Mouse (Mus musculus) stomach, embryonic 14.5 days (tissue): ENCODE data around the gene Vmn1r139. TPM values are rescaled to one million over a fixed set of nuclear protein-coding genes. Genes with fewer than 3 reads are reported as not detected.
"Not testable (repeated sequence)": the region's sequence is repeated elsewhere in the genome, so short reads cannot be mapped to it uniquely, and the experiment has no call there.

Source experiments
- ATAC-seq: fragments of 200-750 bp; cut with Nextera tagmentation; 2 replicates; pipeline ENCODE4 v1.8.0; 2017; ENCODE audit warnings: low read depth, moderate TSS enrichment; ENCODE audit not compliant: insufficient number of reproducible peaks, insufficient read depth, low FRiP score
- H3K27ac ChIP-seq: fragments of 300-500 bp; sonication (generic); 2 replicates; pipeline ENCODE4 v1.5.1; 2014; ENCODE audit warnings: mild to moderate bottlenecking, low read length, moderate library complexity, mixed read lengths
- H3K27me3 ChIP-seq: fragments of 300-500 bp; sonication (generic); 2 replicates; pipeline ENCODE4 v1.6.1; 2014; ENCODE audit warnings: low read length, control low read depth, mixed read lengths; ENCODE audit not compliant: control insufficient read depth, insufficient read depth
- H3K36me3 ChIP-seq: fragments of 300-500 bp; sonication (generic); 2 replicates; pipeline ENCODE4 v1.6.1; 2014; ENCODE audit warnings: mild to moderate bottlenecking, control low read depth, low read length, moderate library complexity, mixed read lengths; ENCODE audit not compliant: control insufficient read depth, insufficient read depth
- H3K4me1 ChIP-seq: fragments of 300-500 bp; sonication (generic); 2 replicates; pipeline ENCODE4 v1.6.1; 2014; ENCODE audit warnings: low read length, control low read depth, mixed read lengths; ENCODE audit not compliant: control insufficient read depth, insufficient read depth
- H3K4me2 ChIP-seq: fragments of 300-500 bp; sonication (generic); replicated peaks from 2 replicates; pipeline ENCODE4 v1.6.1; 2014; ENCODE audit warnings: low read depth, low read length, control low read depth
- H3K4me3 ChIP-seq: fragments of 300-500 bp; sonication (generic); 2 replicates; pipeline ENCODE4 v1.5.1; 2014; ENCODE audit warnings: low read depth, low read length, control low read depth
- H3K9ac ChIP-seq: fragments of 300-500 bp; sonication (generic); replicated peaks from 2 replicates; pipeline ENCODE4 v1.6.1; 2014; ENCODE audit warnings: low read depth, mild to moderate bottlenecking, control low read depth, low read length, moderate library complexity, mixed read lengths
- H3K9me3 ChIP-seq: fragments of 300-500 bp; sonication (generic); 2 replicates; pipeline ENCODE4 v1.6.1; 2016; ENCODE audit warnings: low read depth, low read length, control low read depth; ENCODE audit not compliant: control insufficient read depth
- WGBS: fragments of 180-500 bp; shearing (Covaris S2); extraction: QIAGEN DNeasy Blood & Tissue Kit; methylation state at CpG from one replicate; pipeline ENCODE4 v1.1.7; 2014; 5-methylcytosine and 5-hydroxymethylcytosine counted together
- polyA plus RNA-seq: library from polyadenylated mRNA; unstranded; fragments of >200 nt; fragmentation: Nextera tagmentation; extraction: Ambion mirVana; gene quantifications from 2 replicates; pipeline ENCODE4 v1.2.1, GENCODE M21; 2014

Vmn1r139 gene
- polyA plus RNA-seq: not detected in 2 replicates

DNA sequence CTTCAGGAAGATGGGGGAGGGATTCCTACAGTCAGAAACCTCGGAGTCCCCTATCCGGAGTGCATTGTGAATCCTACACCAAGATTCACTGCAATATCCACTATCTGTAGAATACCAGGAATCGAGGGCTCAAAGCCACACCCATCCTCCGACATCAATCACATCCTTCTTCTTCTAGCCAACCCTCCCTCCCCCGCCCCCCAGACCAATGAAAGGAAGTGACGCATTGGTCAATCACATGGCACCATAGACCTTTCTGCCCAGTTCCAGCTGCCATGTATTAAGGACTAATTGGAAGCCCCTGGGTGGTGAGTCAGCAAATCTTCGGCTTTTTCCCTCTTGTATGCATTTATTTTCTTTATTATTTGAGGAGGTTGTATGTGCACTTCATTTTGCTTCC is at the start of gene Vmn1r139:
Gene Vmn1r139 (plus strand): TSS at position 301 of the 400 bp plus-strand sequence.
- H3K36me3 ChIP-seq, H3K4me3 ChIP-seq, ATAC-seq, H3K27me3 ChIP-seq, H3K9me3 ChIP-seq, H3K9ac ChIP-seq, H3K4me2 ChIP-seq, H3K4me1 ChIP-seq, H3K27ac ChIP-seq: not testable (repeated sequence)
- WGBS: no CpG with 5 or more reads among the region's 7 CpGs

DNA sequence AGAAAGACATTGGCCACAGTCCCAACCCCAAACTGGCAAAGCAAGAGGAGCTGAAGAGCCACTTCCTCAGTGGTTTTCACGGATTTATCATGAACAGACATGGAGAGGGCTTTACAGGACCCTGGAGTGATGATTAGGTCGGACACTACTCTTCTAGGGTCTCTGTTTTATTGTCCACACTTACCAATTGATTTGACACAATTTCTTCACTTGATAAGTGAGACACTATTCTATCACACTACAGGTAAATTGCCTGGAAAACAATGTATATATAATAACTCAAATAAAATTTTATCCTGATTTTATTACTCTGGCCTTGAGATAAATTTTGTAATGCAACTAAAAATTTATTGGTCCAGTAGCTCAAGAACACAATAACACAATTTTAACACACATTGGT is 40.1 kb upstream of the Vmn1r139 start, which contains the start of gene Vmn1r138:
Gene Vmn1r138 (minus strand): TSS at position 101 of the 400 bp plus-strand sequence.
- not testable (repeated sequence) for H3K4me3 ChIP-seq, H3K4me2 ChIP-seq, ATAC-seq, H3K4me1 ChIP-seq, H3K9me3 ChIP-seq, H3K27ac ChIP-seq, H3K36me3 ChIP-seq, H3K9ac ChIP-seq, H3K27me3 ChIP-seq
- WGBS: no CpG with 5 or more reads among the region's 2 CpGs

DNA sequence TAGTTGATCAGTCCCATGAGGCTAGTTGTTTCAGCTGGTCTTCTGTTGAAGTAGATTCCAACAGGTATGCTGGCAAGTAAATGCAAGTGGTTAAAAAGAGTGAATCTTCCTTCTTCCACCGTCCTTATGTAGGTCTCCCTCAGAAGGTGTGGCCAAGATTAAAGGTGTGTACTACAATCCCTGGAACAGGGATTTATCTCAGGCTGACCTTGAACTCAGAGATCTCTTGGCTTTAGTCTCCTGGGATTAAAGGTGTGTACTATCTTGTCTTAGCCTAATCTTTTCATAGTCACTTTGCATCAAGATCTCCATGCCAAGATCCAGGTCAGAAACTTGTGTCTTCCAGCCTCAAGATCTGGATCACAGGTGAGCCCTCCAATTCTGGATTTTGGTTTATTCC is 12.7 kb upstream of the Vmn1r139 start, which contains the start of gene Gm6176:
Gene Gm6176 (minus strand): TSS at position 101 of the 400 bp plus-strand sequence.
- H3K4me2 ChIP-seq, H3K27ac ChIP-seq, ATAC-seq, H3K4me1 ChIP-seq, H3K36me3 ChIP-seq, H3K4me3 ChIP-seq, H3K27me3 ChIP-seq, H3K9me3 ChIP-seq, H3K9ac ChIP-seq: not testable (repeated sequence)
- WGBS: no CpG with 5 or more reads among the region's 1 CpGs

DNA sequence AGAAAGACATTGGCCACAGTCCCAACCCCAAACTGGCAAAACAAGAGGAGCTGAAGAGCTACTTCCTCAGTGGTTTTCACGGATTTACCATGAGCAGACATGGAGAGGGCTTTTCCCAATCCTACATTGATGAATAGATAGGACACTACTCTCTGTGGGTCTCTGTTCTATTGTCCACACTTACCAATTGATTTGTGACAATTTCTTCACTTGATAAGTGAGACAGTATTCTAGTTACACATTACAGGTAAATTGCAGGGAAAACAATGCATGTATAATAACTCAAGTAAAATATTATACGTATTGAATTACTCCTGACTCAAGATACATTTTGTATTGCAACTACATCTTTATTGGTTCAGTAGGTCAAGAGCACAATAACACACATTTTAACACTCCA is 49.3 kb downstream of the Vmn1r139 start, which contains the start of gene Gm16451:
Gene Gm16451 (minus strand): TSS at position 101 of the 400 bp plus-strand sequence.
- ATAC-seq: not testable (repeated sequence)

DNA sequence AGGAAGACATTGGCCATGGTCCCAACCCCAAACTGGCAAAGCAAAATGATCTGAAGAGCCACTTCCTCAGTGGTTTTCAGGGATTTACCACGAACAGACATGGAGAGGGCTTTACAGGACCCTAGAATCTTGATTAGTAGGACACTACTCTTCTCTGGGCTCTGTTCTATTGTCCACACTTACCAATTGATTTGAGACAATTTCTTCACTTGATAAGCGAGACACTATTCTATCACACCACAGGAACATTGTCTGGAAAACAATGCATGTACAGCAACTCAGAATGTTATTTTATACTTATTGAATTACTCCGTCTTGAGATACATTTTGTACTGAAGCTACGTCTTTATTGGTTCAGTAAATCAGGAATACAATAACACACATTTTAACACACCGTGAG is 65.8 kb downstream of the Vmn1r139 start, which contains the start of gene Gm10666:
Gene Gm10666 (minus strand): TSS at position 101 of the 400 bp plus-strand sequence.
- H3K9me3 ChIP-seq, ATAC-seq, H3K4me2 ChIP-seq, H3K27me3 ChIP-seq, H3K36me3 ChIP-seq, H3K4me1 ChIP-seq, H3K9ac ChIP-seq, H3K4me3 ChIP-seq, H3K27ac ChIP-seq: not testable (repeated sequence)
- WGBS: no CpG with 5 or more reads among the region's 5 CpGs

More for the DNA sequence above, 49.3 kb downstream of the Vmn1r139 start, which contains the start of gene Gm16451:
- no CpG with 5 or more reads among the region's 2 CpGs for WGBS
- H3K4me3 ChIP-seq, H3K4me2 ChIP-seq, H3K9me3 ChIP-seq, H3K9ac ChIP-seq, H3K27ac ChIP-seq, H3K36me3 ChIP-seq, H3K27me3 ChIP-seq, H3K4me1 ChIP-seq: not testable (repeated sequence)

Other genes with a start within 250 kb of the Vmn1r139 start
- not detected in 2 replicates for gene Vmn1r135, start 236.7 kb upstream of the Vmn1r139 start, polyA plus RNA-seq
- not detected in 2 replicates for gene Gm5725, start 224.8 kb upstream of the Vmn1r139 start, polyA plus RNA-seq
- gene Gm5891, start 147.8 kb upstream of the Vmn1r139 start, polyA plus RNA-seq: not detected in 2 replicates
- not detected in 2 replicates for gene Vmn1r137, start 74.5 kb upstream of the Vmn1r139 start, polyA plus RNA-seq
- not detected in 2 replicates for gene Vmn1r138, start 40.2 kb upstream of the Vmn1r139 start, polyA plus RNA-seq
- not detected in 2 replicates for gene Gm6176, start 12.8 kb upstream of the Vmn1r139 start, polyA plus RNA-seq
- not detected in 2 replicates for gene Gm16451, start 49.2 kb downstream of the Vmn1r139 start, polyA plus RNA-seq
- not detected in 2 replicates for gene Gm10666, start 65.7 kb downstream of the Vmn1r139 start, polyA plus RNA-seq
- gene Vmn1r142, start 95.0 kb downstream of the Vmn1r139 start, polyA plus RNA-seq: not detected in 2 replicates
- not detected in 2 replicates for gene Vmn1r143, start 120.3 kb downstream of the Vmn1r139 start, polyA plus RNA-seq
- not detected in 2 replicates for gene Gm8653, start 132.2 kb downstream of the Vmn1r139 start, polyA plus RNA-seq
- gene Gm8453, start 160.4 kb downstream of the Vmn1r139 start, polyA plus RNA-seq: not detected in 2 replicates